Mouse (Mus musculus) hindbrain, postnatal 0 days (tissue): ENCODE results near the gene Acvr1. TPM values are rescaled to one million over a fixed set of nuclear protein-coding genes. Genes with fewer than 3 reads are reported as not detected.

Experiments used
- ATAC-seq: fragments of 200-750 bp; cut with Nextera tagmentation; 2 replicates; pipeline ENCODE4 v1.8.0; 2017; ENCODE audit warnings: mild to moderate bottlenecking, moderate TSS enrichment, moderate library complexity
- DNase-seq: peaks from one replicate; pipeline ENCODE4 v3.0.0-alpha.2; 2015; ENCODE audit warnings: low spot score
- H3K27ac ChIP-seq: fragments of 300-500 bp; sonication (generic); 2 replicates; pipeline ENCODE4 v1.5.1; 2014; ENCODE audit warnings: mild to moderate bottlenecking
- H3K27me3 ChIP-seq: fragments of 300-500 bp; sonication (generic); 2 replicates; pipeline ENCODE4 v1.6.1; 2014; ENCODE audit warnings: low read length, mixed read lengths; ENCODE audit not compliant: insufficient read depth
- H3K36me3 ChIP-seq: fragments of 300-500 bp; sonication (generic); 2 replicates; pipeline ENCODE4 v1.6.1; 2014; ENCODE audit warnings: low read length, mixed read lengths; ENCODE audit not compliant: insufficient read depth
- H3K4me1 ChIP-seq: fragments of 300-500 bp; sonication (generic); 2 replicates; pipeline ENCODE4 v1.6.1; 2014; ENCODE audit warnings: antibody characterized with exemption, low read length, mixed read lengths; ENCODE audit not compliant: insufficient read depth
- H3K4me2 ChIP-seq: fragments of 300-500 bp; sonication (generic); 2 replicates; pipeline ENCODE4 v1.6.1; 2014; ENCODE audit warnings: low read depth, mild to moderate bottlenecking, low read length, moderate library complexity, mixed read lengths
- H3K4me3 ChIP-seq: fragments of 300-500 bp; sonication (generic); 2 replicates; pipeline ENCODE4 v1.5.1; 2014; ENCODE audit warnings: low read length
- H3K9ac ChIP-seq: fragments of 300-500 bp; sonication (generic); replicated peaks from 2 replicates; pipeline ENCODE4 v1.6.1; 2014; ENCODE audit warnings: mild to moderate bottlenecking, low read length, moderate library complexity, mixed read lengths
- H3K9me3 ChIP-seq: fragments of 300-500 bp; sonication (generic); 2 replicates; pipeline ENCODE4 v1.6.1; 2016; ENCODE audit warnings: low read length, mixed read lengths
- CTCF ChIP-seq: IDR thresholded peaks from 2 replicates; pipeline ENCODE4 v1.5.1; 2016; ENCODE audit warnings: antibody characterized with exemption, control low read depth, low read depth
- whole genome bisulfite sequencing: fragments of 180-500 bp; shearing (Covaris S2); extraction: QIAGEN DNeasy Blood & Tissue Kit; methylation state at CpG from one replicate; pipeline ENCODE4 v1.1.7; 2014; 5-methylcytosine and 5-hydroxymethylcytosine counted together
- polyA plus RNA-seq: library from polyadenylated mRNA; unstranded; fragments of >200 nt; fragmentation: Nextera tagmentation; extraction: Ambion mirVana; gene quantifications from 2 replicates; pipeline ENCODE4 v1.2.1, GENCODE M21; 2015
- total RNA-seq: library from RNA; depleted of rRNA; stranded (reverse); fragments of >200 nt; gene quantifications from 2 replicates; pipeline ENCODE4 v1.2.3, GENCODE M21; 2014

The Acvr1 gene
- total and polyA plus RNA-seq, 2 experiments from 2014 or later = 4.9 to 12.5 TPM

DNA sequence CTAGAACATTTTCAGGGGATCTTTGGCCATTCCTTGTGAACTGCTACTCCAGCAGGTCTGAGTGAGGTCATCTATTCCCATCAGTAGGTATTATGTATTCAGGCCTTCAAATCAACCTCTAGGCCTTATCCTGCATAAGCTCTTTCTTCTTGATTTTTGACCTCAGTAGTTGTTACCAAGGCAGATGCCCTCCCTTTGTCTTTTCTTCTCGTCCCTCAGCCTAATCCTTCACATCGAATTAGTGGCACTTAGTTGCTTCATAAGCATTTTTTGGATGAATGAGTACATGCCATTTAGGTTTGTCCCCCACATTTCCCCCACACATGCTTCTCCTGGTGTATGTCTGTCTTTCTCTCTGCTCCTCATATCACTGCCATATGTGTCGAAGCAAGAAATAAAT is 200.8 kb downstream of the Acvr1 start:
- DNase-seq (no peak), ATAC-seq (no peak)
- H3K4me1 ChIP-seq = no peaks in the 10 kb centered on the region
- 64% methylated on average over 3 of the region's 3 CpGs for WGBS
- no peak for TF ChIP-seq CTCF
- H3K9me3 ChIP-seq = no peaks in the 10 kb centered on the region
- no peak overlapping the region for H3K4me2 ChIP-seq
- no peaks in the 10 kb centered on the region for H3K36me3 ChIP-seq
- H3K27me3 ChIP-seq = no peaks in the 10 kb centered on the region
- H3K4me3 ChIP-seq = no peak overlapping the region
- H3K9ac ChIP-seq = no peak overlapping the region
- no peak overlapping the region for H3K27ac ChIP-seq

DNA sequence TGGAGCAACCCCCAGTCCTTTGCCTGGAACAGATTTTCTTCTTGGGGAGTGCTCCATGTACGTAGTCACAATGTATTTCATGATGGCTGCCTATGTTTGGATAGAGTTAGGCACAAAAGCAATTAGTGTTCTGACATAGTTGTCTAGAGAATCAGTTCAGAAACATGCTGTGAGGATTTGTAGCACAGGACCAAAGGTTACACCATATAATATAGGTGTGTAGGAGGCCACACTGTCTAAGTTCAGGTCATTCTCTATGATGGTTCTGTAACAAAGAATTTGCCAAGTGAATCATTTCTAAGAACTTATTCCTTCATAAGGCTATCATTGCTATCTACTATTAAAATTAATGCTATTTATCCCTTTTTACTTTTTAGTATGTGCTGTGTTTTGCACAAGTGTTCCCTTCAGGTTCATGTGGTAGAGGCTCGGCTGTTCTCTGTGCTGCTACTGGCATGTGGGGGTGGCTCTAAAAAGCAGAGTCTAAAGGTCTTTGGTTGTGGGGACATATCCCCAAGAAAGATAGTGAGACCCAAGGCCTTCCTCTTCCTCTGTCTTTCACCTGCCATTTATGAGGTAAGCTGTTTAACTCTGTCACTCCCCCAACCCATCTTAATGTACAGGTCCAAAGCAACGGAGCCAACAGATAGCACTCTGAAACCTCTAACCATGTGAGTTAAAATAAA is 205.5 kb downstream of the Acvr1 start:
- TF ChIP-seq CTCF = no peak
- DNase-seq (no peak), ATAC-seq (no peak)
- Histone ChIP-seq H3K4me1 (peaks cover 7% of the 10 kb centered on the region; the same call in 1 of the 2 replicates), H3K36me3 (no peaks in the 10 kb centered on the region), H3K9ac (no peak overlapping the region), H3K4me3 (no peak overlapping the region), H3K4me2 (no peak overlapping the region), H3K9me3 (no peaks in the 10 kb centered on the region), H3K27ac (no peak overlapping the region), H3K27me3 (no peaks in the 10 kb centered on the region)
- 88% methylated on average over 3 of the region's 3 CpGs for WGBS

DNA sequence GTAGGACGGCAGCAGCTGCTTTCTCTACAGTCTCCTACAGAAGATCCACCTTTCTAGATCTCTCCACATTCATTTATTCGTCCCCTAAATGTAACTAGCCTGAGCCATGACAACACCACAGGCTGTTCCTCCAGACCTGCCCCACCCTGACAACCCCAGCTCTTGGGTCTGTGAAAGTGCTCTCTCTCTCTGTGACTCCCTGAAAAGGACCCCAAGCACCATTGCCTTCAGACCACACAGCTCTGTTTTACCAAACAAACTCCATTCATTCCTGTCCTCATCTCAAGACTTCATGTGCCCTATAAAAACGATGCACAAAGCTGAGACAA is 208.9 kb downstream of the Acvr1 start:
- TF ChIP-seq CTCF = no peak
- H3K9ac ChIP-seq = peak overlapping the region; percentile 47
- peak overlapping the region; percentile 67 for H3K4me3 ChIP-seq
- 16% methylated on average over 3 of the region's 3 CpGs for WGBS
- no peaks in the 10 kb centered on the region for H3K36me3 ChIP-seq
- peak overlapping the region; percentile 100 for H3K4me2 ChIP-seq
- peaks cover 7% of the 10 kb centered on the region; the same call in 1 of the 2 replicates for H3K4me1 ChIP-seq
- no peak overlapping the region for H3K27ac ChIP-seq
- H3K9me3 ChIP-seq = no peaks in the 10 kb centered on the region
- ATAC-seq (no peak; the same call in 1 of the 2 replicates), DNase-seq (no peak)
- H3K27me3 ChIP-seq = no peaks in the 10 kb centered on the region

DNA sequence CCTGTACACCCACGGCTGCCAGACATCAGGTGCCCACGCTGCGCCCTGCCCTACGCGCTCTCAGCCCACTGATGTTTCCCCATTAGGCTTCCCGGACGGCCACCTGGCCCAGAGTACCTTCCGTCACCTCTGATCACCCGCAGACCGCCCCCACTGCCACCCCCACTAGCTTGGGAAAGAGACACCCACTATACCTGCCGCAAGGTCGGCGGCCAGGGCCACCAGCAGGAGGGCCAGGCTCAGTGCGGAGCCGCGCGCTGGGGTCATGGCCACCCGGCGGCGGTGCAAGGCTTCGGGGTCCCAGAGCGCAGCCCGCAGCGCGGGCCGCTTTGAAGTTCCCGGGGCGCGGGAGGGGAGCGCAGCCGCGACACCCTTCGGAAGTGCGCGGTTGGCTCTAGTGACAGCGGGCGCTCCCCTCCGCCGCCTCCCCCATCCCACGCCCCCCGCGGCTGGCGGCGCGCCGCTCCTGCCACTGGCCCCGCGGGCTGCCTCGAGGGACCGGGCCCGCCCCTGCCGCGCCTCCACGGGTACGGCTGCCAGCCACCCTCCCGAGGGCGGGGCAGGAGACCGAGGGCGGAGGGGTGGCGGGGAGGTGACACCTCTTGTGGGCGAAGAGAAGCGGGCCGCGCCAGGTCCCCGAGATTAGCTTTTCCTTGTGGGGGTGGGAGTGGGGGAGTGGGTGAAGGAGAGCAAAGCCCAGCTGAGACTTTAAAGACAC is 209.4 kb downstream of the Acvr1 start, which contains the start of gene Acvr1c:
Gene Acvr1c, minus strand, starts transcription at position 482 of the 718 bp plus-strand sequence.
- under 1% methylated on average over 56 of the region's 65 CpGs for WGBS
- DNase-seq (peak; percentile 55), ATAC-seq (peak; percentile 78)
- peak within 1 kb of the TSS; percentile 100 for H3K4me2 ChIP-seq
- peak within 1 kb of the TSS; percentile 67 for H3K4me3 ChIP-seq
- no peaks in the 10 kb centered on the region for H3K27me3 ChIP-seq
- TF ChIP-seq CTCF = no peak
- no peaks in the 10 kb centered on the region for H3K36me3 ChIP-seq
- H3K4me1 ChIP-seq = peaks cover 7% of the 10 kb centered on the region; the same call in 1 of the 2 replicates
- no peaks in the 10 kb centered on the region for H3K9me3 ChIP-seq
- peak within 1 kb of the TSS; percentile 47 for H3K9ac ChIP-seq
- no peak within 1 kb of the TSS for H3K27ac ChIP-seq

DNA sequence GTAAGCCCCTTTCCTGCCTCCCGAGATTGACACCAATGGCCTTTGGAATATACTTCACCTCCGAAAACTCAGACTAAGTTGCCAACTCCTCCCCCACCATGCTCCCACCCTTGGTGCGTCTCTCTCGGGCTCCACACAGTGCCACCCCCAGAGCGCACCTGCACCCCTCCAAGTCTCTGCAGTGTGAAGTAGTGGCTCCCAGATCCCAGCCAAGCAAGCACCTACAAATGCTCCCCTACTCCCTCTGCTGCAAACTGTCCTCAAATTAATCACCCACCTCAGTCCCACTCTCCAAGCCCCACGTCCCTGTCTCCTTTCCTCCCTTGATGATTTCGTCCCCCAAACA is 209.9 kb downstream of the Acvr1 start:
- Histone ChIP-seq H3K9ac (peak overlapping the region; percentile 47), H3K4me3 (peak overlapping the region; percentile 67), H3K36me3 (no peaks in the 10 kb centered on the region), H3K27me3 (no peaks in the 10 kb centered on the region), H3K4me1 (peaks cover 7% of the 10 kb centered on the region; the same call in 1 of the 2 replicates), H3K27ac (no peak overlapping the region), H3K9me3 (no peaks in the 10 kb centered on the region), H3K4me2 (peak overlapping the region; percentile 100)
- ATAC-seq = peak; percentile 61; the same call in 1 of the 2 replicates
- DNase-seq = no peak
- TF ChIP-seq CTCF = no peak
- whole genome bisulfite sequencing = 1% methylated on average over 7 of the region's 7 CpGs

DNA sequence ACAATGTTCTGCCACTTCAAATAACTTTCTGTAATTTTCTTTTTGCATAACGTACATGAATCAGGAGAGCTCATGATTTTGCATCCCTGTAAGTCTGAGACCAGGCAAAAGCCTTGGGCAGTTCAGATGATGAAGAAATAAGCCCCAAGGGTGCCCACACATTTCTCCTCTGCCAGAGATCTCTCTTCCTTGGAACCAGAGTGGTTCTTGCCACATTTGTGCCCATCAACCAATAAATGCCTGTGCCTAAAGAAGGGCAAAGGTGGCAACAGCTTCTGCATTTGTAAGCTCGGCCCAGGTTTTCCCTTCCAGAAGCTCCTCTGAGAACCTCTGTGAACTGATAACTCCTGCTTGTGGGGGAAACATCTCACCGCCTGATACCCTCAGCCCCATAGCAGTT is 212.6 kb downstream of the Acvr1 start:
- Histone ChIP-seq H3K27ac (no peak overlapping the region), H3K4me3 (no peak overlapping the region), H3K4me1 (peaks cover 7% of the 10 kb centered on the region; the same call in 1 of the 2 replicates), H3K9me3 (no peaks in the 10 kb centered on the region), H3K9ac (no peak overlapping the region), H3K4me2 (no peak overlapping the region), H3K36me3 (no peaks in the 10 kb centered on the region), H3K27me3 (no peaks in the 10 kb centered on the region)
- no peak for DNase-seq
- no peak for ATAC-seq
- 92% methylated on average over 3 of the region's 3 CpGs for WGBS
- no peak for TF ChIP-seq CTCF

DNA sequence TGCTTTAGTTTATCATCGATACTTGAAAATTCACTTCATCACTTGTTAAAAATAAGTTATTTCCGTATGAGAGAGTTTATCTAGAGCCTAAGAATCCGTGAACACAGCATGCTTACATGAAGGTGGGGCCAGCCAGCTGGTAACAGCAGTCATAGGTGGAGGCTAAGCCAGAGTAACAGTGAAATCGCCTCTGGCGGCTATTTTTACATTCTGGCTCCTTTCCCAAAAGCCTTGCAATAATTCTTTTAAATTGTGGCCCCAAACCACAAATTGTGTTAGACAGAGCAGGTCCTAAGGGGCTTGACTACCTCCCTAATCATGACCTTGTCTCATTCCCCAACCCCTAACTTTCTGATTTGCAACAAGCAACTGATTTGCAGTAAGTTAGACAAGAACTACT is 214.1 kb downstream of the Acvr1 start:
- Histone ChIP-seq H3K36me3 (no peaks in the 10 kb centered on the region), H3K9ac (no peak overlapping the region), H3K27ac (no peak overlapping the region), H3K9me3 (no peaks in the 10 kb centered on the region), H3K27me3 (no peaks in the 10 kb centered on the region), H3K4me1 (peaks cover 7% of the 10 kb centered on the region; the same call in 1 of the 2 replicates), H3K4me3 (no peak overlapping the region), H3K4me2 (no peak overlapping the region)
- TF ChIP-seq CTCF = no peak
- WGBS = 75% methylated on average over 5 of the region's 5 CpGs
- ATAC-seq (no peak), DNase-seq (no peak)
